Mouse (Mus musculus): ENCODE measurements at regions not wholly inside any gene's neighbourhood (a gene's known extent, or its start where the extent isn't known, plus 50 kb on each side); places are given as distances from the start of the nearest gene placed in this dataset.

DNA sequence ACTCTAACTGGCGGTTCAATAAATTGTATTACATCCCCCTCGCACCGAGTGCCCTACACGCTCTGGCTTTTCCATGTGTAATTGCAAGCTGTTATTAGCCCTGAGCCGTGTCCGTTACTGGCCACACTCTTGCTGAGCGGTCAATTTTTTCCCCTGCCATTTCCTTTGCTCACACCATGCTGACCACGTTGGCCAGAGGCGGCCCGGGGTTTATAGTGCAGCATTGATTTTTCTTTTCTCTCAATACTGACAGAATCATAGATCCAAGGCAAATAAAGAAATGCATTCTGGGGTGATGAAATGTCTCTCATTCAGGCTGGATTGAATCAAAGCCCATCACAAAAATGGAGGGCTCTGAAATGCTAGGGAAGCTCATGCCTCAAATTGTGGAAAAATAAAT lies 150.0 kb upstream of the Onecut1 start:
- TF ChIP-seq CTCF (IDR thresholded peaks at IDR 0.05; ENCODE audit: low read depth, low read length) (no peak), POLR2A (IDR thresholded peaks at IDR 0.05; ENCODE audit: borderline replicate concordance, low read depth, low read length) (no peak)
